Mouse (Mus musculus): ENCODE measurements around the gene Kcnj4. TPM values are rescaled to one million over a fixed set of nuclear protein-coding genes. Genes with fewer than 3 reads are reported as not detected.
A peak's percentile ranks its signal among the peaks of the same experiment; 100 is the strongest.

The Kcnj4 gene
- polyA plus RNA-seq, 1 experiment from 2014 or later = 0.07 TPM

DNA sequence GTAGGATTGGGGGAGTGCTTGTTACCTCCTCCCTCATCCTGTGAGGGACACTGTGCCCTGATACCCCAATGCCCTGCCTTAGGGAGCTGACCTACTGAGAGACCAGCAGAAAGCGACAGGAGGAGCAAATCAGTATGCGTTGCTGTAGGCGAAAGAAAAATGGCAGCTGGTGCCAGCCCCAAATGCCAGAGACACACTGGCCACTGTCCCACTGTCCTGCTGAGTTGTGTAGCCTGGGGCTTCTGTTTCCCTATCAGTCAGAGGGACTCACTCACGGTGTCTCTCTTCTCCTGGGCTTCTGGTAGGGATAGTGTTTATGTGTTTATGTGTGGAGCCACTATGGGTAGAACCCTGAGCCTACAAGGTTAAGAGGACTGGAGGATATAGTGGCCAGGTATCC, 12.7 kb upstream of the Kcnj4 start:
- H3K36me3 ChIP-seq (ENCODE audit: control insufficient read depth, insufficient read depth, low read length) = peaks cover 6% of the 10 kb centered on the region
- H3K27me3 ChIP-seq (replicated peaks; ENCODE audit: control insufficient read depth, insufficient read depth, low read length) = peaks cover 20% of the 10 kb centered on the region
- H3K4me1 ChIP-seq (ENCODE audit: control insufficient read depth, insufficient read depth, low read length) = 0 out of 2 replicates have a peak, but pooled peaks cover 3% of the 10 kb centered on the region
- peak overlapping the region; percentile 81; the same call in 1 of the 2 replicates for H3K9ac ChIP-seq (ENCODE audit: low read depth, low read length)
- no peaks in the 10 kb centered on the region for H3K9me3 ChIP-seq (ENCODE audit: control insufficient read depth, low read length)
- WGBS = 73% methylated on average over 4 of the region's 4 CpGs
- peak overlapping the region; percentile 64 for H3K4me3 ChIP-seq (ENCODE audit: low read depth, low read length)
- ATAC-seq (ENCODE audit: low read depth) = no peak
- DNase-seq (ENCODE audit: low spot score) = no peak
- no peak overlapping the region for H3K27ac ChIP-seq (replicated peaks; ENCODE audit: low read depth, low read length)
- peak overlapping the region; percentile 83 for H3K4me2 ChIP-seq (ENCODE audit: low read depth, low read length)

- Histone ChIP-seq H3K4me3 (ENCODE audit: low read depth, low read length) (peak within 1 kb of the TSS; percentile 64), H3K9me3 (ENCODE audit: control insufficient read depth, low read length) (no peaks in the 10 kb centered on the region), H3K9ac (ENCODE audit: low read depth, low read length) (peak within 1 kb of the TSS; percentile 81), H3K27ac (replicated peaks; ENCODE audit: low read depth, low read length) (peak within 1 kb of the TSS; percentile 65), H3K36me3 (ENCODE audit: control insufficient read depth, insufficient read depth, low read length) (no peaks in the 10 kb centered on the region), H3K4me2 (ENCODE audit: low read depth, low read length) (peak within 1 kb of the TSS; percentile 83), H3K27me3 (replicated peaks; ENCODE audit: control insufficient read depth, insufficient read depth, low read length) (peaks cover 26% of the 10 kb centered on the region), H3K4me1 (ENCODE audit: control insufficient read depth, insufficient read depth, low read length) (0 out of 2 replicates have a peak, but pooled peaks cover 3% of the 10 kb centered on the region)
- peak; percentile 69 for ATAC-seq (ENCODE audit: low read depth)
- DNase-seq (ENCODE audit: low spot score) = peak; percentile 92
- WGBS = under 1% methylated on average over 50 of the region's 71 CpGs
Measured at GRCm38 (mm10) chr15:79516171-79517096, 11.4 kb upstream of the Kcnj4 start, which contains the start of gene Kdelr3. Gene Kdelr3 (plus strand): TSS chr15:79516411.

- Histone ChIP-seq H3K4me2 (ENCODE audit: low read depth, low read length) (no peak overlapping the region), H3K27ac (replicated peaks; ENCODE audit: low read depth, low read length) (no peak overlapping the region), H3K4me3 (ENCODE audit: low read depth, low read length) (no peak overlapping the region), H3K4me1 (ENCODE audit: control insufficient read depth, insufficient read depth, low read length) (0 out of 2 replicates have a peak, but pooled peaks cover 3% of the 10 kb centered on the region), H3K9me3 (ENCODE audit: control insufficient read depth, low read length) (no peaks in the 10 kb centered on the region), H3K27me3 (replicated peaks; ENCODE audit: control insufficient read depth, insufficient read depth, low read length) (peaks cover 47% of the 10 kb centered on the region), H3K9ac (ENCODE audit: low read depth, low read length) (no peak overlapping the region), H3K36me3 (ENCODE audit: control insufficient read depth, insufficient read depth, low read length) (no peaks in the 10 kb centered on the region)
- ATAC-seq (ENCODE audit: low read depth) (no peak), DNase-seq (ENCODE audit: low spot score) (peak; percentile 21)
- WGBS = 9% methylated on average over 9 of the region's 9 CpGs
Measured at GRCm38 (mm10) chr15:79513940-79514339, 8.9 kb upstream of the Kcnj4 start.

DNA sequence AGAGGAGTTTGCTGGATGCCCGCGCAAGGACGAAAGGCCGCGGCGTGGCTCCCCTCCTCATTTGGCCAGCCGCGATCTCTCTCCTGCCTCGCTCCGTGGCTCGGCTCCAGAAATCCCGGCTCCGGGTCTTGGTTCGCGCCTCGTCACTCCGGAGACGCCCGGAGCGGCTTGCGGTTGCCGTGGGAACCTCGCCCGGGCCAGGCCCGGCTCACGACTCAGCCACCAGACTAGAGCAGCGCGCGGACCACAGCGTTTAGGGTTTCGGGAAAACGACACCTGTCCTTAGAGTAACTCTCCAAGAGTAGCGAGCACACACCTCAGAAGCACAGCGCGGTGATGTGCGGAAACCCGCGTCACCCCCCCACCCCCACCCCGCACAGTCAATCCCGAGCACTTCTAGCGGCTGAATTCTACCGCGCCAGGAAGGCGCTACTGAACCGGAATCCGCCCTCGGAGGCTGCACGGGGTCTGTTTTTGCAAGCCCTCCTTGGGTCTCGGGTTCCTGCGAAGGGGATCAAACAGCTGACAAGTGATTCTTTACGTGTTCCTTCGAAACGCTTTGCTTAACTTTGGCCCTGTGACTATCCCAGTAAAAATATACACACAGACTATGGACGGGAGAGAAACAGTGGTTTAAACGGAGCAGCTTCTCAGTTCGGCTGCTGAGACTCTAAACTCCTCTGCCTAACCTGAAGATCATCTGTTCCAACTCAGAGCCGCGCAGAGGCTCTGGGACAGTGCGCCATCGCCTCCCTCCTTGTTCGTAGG, 6.7 kb upstream of the Kcnj4 start:
- Histone ChIP-seq H3K4me2 (ENCODE audit: low read depth, low read length) (peak overlapping the region; percentile 70), H3K9me3 (ENCODE audit: control insufficient read depth, low read length) (no peaks in the 10 kb centered on the region), H3K36me3 (ENCODE audit: control insufficient read depth, insufficient read depth, low read length) (no peaks in the 10 kb centered on the region), H3K9ac (ENCODE audit: low read depth, low read length) (peak overlapping the region; percentile 47), H3K4me1 (ENCODE audit: control insufficient read depth, insufficient read depth, low read length) (0 out of 2 replicates have a peak, but pooled peaks cover 3% of the 10 kb centered on the region), H3K27me3 (replicated peaks; ENCODE audit: control insufficient read depth, insufficient read depth, low read length) (peaks cover 65% of the 10 kb centered on the region), H3K27ac (replicated peaks; ENCODE audit: low read depth, low read length) (no peak overlapping the region), H3K4me3 (ENCODE audit: low read depth, low read length) (peak overlapping the region; percentile 32)
- peak; percentile 88 for ATAC-seq (ENCODE audit: low read depth)
- DNase-seq (ENCODE audit: low spot score) = peak; percentile 90
- 2% methylated on average over 54 of the region's 61 CpGs for WGBS

DNA sequence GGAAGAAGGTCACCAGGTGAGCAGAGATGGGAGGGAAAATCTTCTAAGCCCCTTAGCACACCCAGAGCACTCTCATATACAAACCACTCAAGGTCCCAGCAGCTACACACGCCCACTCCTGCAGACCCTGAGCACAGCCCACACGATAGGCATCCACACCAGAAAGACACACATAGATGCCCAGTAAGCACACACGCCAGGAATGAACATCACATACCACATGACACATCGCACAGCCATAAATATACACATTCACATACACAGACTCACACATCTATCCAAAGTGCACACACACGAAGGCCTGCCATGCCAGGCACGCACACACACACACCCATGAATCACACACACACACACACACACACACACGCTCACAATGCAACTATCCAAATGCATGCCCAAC, 5.4 kb upstream of the Kcnj4 start:
- no peaks in the 10 kb centered on the region for H3K9me3 ChIP-seq (ENCODE audit: control insufficient read depth, low read length)
- no peaks in the 10 kb centered on the region for H3K36me3 ChIP-seq (ENCODE audit: control insufficient read depth, insufficient read depth, low read length)
- H3K9ac ChIP-seq (ENCODE audit: low read depth, low read length) = no peak overlapping the region
- 76% methylated on average over 7 of the region's 7 CpGs for WGBS
- no peaks in the 10 kb centered on the region for H3K4me1 ChIP-seq (ENCODE audit: control insufficient read depth, insufficient read depth, low read length)
- no peak for DNase-seq (ENCODE audit: low spot score)
- peaks cover 78% of the 10 kb centered on the region for H3K27me3 ChIP-seq (replicated peaks; ENCODE audit: control insufficient read depth, insufficient read depth, low read length)
- H3K4me3 ChIP-seq (ENCODE audit: low read depth, low read length) = no peak overlapping the region
- H3K27ac ChIP-seq (replicated peaks; ENCODE audit: low read depth, low read length) = no peak overlapping the region
- no peak for ATAC-seq (ENCODE audit: low read depth)
- no peak overlapping the region for H3K4me2 ChIP-seq (ENCODE audit: low read depth, low read length)

DNA sequence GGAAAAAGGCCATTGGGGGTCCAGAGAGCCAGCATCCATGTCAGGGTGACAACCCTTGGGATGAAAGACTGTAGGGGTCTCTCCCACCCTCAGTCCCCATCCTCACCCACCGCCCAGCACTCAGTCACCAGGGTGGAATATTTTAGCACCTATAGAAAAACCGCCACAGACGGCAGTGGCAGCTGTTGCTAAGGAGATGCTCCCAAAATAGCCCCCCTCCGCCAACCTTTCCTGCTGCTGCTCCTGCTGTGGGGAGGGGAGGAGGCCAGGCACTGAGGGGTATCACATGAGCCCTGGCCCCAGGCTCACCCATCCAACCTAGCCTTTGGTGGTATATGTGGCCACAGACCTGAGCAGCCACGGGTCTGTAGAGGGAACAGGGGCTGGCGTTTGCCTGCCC, 5.0 kb upstream of the Kcnj4 start:
- H3K4me1 ChIP-seq (ENCODE audit: control insufficient read depth, insufficient read depth, low read length) = no peaks in the 10 kb centered on the region
- no peak for ATAC-seq (ENCODE audit: low read depth)
- DNase-seq (ENCODE audit: low spot score) = no peak
- peaks cover 81% of the 10 kb centered on the region for H3K27me3 ChIP-seq (replicated peaks; ENCODE audit: control insufficient read depth, insufficient read depth, low read length)
- H3K36me3 ChIP-seq (ENCODE audit: control insufficient read depth, insufficient read depth, low read length) = no peaks in the 10 kb centered on the region
- no peaks in the 10 kb centered on the region for H3K9me3 ChIP-seq (ENCODE audit: control insufficient read depth, low read length)
- no peak overlapping the region for H3K27ac ChIP-seq (replicated peaks; ENCODE audit: low read depth, low read length)
- no peak overlapping the region for H3K4me3 ChIP-seq (ENCODE audit: low read depth, low read length)
- no peak overlapping the region for H3K9ac ChIP-seq (ENCODE audit: low read depth, low read length)
- H3K4me2 ChIP-seq (ENCODE audit: low read depth, low read length) = no peak overlapping the region
- 53% methylated on average over 4 of the region's 6 CpGs for WGBS

GRCm38 (mm10) chr15:79507055-79507828, 2.2 kb upstream of the Kcnj4 start:
- H3K9me3 ChIP-seq (ENCODE audit: control insufficient read depth, low read length) = no peaks in the 10 kb centered on the region
- no peak for DNase-seq (ENCODE audit: low spot score)
- H3K27ac ChIP-seq (replicated peaks; ENCODE audit: low read depth, low read length) = no peak overlapping the region
- ATAC-seq (ENCODE audit: low read depth) = no peak
- no peak overlapping the region for H3K4me2 ChIP-seq (ENCODE audit: low read depth, low read length)
- H3K27me3 ChIP-seq (replicated peaks; ENCODE audit: control insufficient read depth, insufficient read depth, low read length) = peaks cover 85% of the 10 kb centered on the region
- no peaks in the 10 kb centered on the region for H3K36me3 ChIP-seq (ENCODE audit: control insufficient read depth, insufficient read depth, low read length)
- no peaks in the 10 kb centered on the region for H3K4me1 ChIP-seq (ENCODE audit: control insufficient read depth, insufficient read depth, low read length)
- 50% methylated on average over 22 of the region's 31 CpGs for WGBS
- H3K9ac ChIP-seq (ENCODE audit: low read depth, low read length) = no peak overlapping the region
- no peak overlapping the region for H3K4me3 ChIP-seq (ENCODE audit: low read depth, low read length)

- ATAC-seq (ENCODE audit: low read depth) (no peak), DNase-seq (ENCODE audit: low spot score) (no peak)
- H3K27me3 ChIP-seq (replicated peaks; ENCODE audit: control insufficient read depth, insufficient read depth, low read length) = peaks cover 90% of the 10 kb centered on the region
- H3K4me1 ChIP-seq (ENCODE audit: control insufficient read depth, insufficient read depth, low read length) = no peaks in the 10 kb centered on the region
- no peak overlapping the region for H3K27ac ChIP-seq (replicated peaks; ENCODE audit: low read depth, low read length)
- H3K9ac ChIP-seq (ENCODE audit: low read depth, low read length) = no peak overlapping the region
- 36% methylated on average over 7 of the region's 7 CpGs for WGBS
- H3K4me3 ChIP-seq (ENCODE audit: low read depth, low read length) = no peak overlapping the region
- no peaks in the 10 kb centered on the region for H3K36me3 ChIP-seq (ENCODE audit: control insufficient read depth, insufficient read depth, low read length)
- H3K4me2 ChIP-seq (ENCODE audit: low read depth, low read length) = peak overlapping the region; percentile 100
- H3K9me3 ChIP-seq (ENCODE audit: control insufficient read depth, low read length) = no peaks in the 10 kb centered on the region
Measured at GRCm38 (mm10) chr15:79506460-79506859, 1.4 kb upstream of the Kcnj4 start.
